Mouse (Mus musculus) lung, adult 2 months (tissue): ENCODE results near the gene Them7. TPM values are rescaled to one million over a fixed set of nuclear protein-coding genes. Genes with fewer than 3 reads are reported as not detected.

Experiments used
- DNase-seq: peaks from one replicate; pipeline ENCODE4 v3.0.0; 2022
- H3K4me1 ChIP-seq: fragments of 200-500 bp; 2 replicates; pipeline ENCODE4 v1.6.1; 2011; ENCODE audit warnings: low read length; ENCODE audit not compliant: control insufficient read depth, insufficient read depth
- H3K4me3 ChIP-seq: fragments of 200-500 bp; replicated peaks from 2 replicates; pipeline ENCODE3; 2011; ENCODE audit warnings: low read depth, mild to moderate bottlenecking, control low read depth, low read length; ENCODE audit errors: extremely low read depth
- CTCF ChIP-seq: fragments of 200-500 bp; IDR thresholded peaks from 2 replicates; pipeline ENCODE4 v1.5.1; 2011; ENCODE audit warnings: mild to moderate bottlenecking, low read length, control low read depth; ENCODE audit not compliant: insufficient read depth
- POLR2A ChIP-seq: fragments of 200-500 bp; IDR thresholded peaks from 2 replicates; pipeline ENCODE4 v1.6.1; 2011; ENCODE audit warnings: low read depth, mild to moderate bottlenecking, control low read depth, low read length, borderline replicate concordance; ENCODE audit errors: extremely low read depth
- WGBS: fragments of 180-500 bp; shearing (Covaris S2); methylation state at CpG from one replicate; pipeline ENCODE4 v1.1.7; 2018; 5-methylcytosine and 5-hydroxymethylcytosine counted together
- polyA plus RNA-seq: library from polyadenylated mRNA; depleted of rRNA; stranded (reverse); fragments of >200 nt; gene quantifications from 2 replicates; pipeline ENCODE4 v1.2.3, GENCODE M21; 2012

Them7 gene
- polyA plus RNA-seq, 1 experiment: not detected

- Histone ChIP-seq H3K4me3 (no peak overlapping the region), H3K4me1 (no peaks in the 10 kb centered on the region)
- DNase-seq: no peak
- no peak for TF ChIP-seq CTCF
- TF ChIP-seq POLR2A: no peak
- WGBS: 81% methylated on average over 17 of the region's 17 CpGs
These were observed 165.1 kb downstream of the Them7 start for GRCm38 (mm10) chr2:105389007-105389890.

- DNase-seq: no peak
- WGBS: 76% methylated on average over 6 of the region's 6 CpGs
- TF ChIP-seq CTCF: no peak
- TF ChIP-seq POLR2A: no peak
- Histone ChIP-seq H3K4me3 (no peak overlapping the region), H3K4me1 (no peaks in the 10 kb centered on the region)
These were observed 166.7 kb downstream of the Them7 start for GRCm38 (mm10) chr2:105390653-105391413.

- WGBS: 91% methylated on average over 4 of the region's 4 CpGs
- H3K4me3 ChIP-seq: no peak overlapping the region
- no peak for TF ChIP-seq POLR2A
- TF ChIP-seq CTCF: no peak
- H3K4me1 ChIP-seq: no peaks in the 10 kb centered on the region; the same call in 1 of the 2 replicates
- no peak for DNase-seq
These were observed 167.3 kb downstream of the Them7 start for GRCm38 (mm10) chr2:105391414-105391784.

GRCm38 (mm10) chr2:105392514-105392913 is 168.4 kb downstream of the Them7 start:
- 57% methylated on average over 2 of the region's 2 CpGs for WGBS
- TF ChIP-seq CTCF: no peak
- no peak for TF ChIP-seq POLR2A
- H3K4me3 ChIP-seq: no peak overlapping the region
- peaks cover 4% of the 10 kb centered on the region for H3K4me1 ChIP-seq
- DNase-seq: no peak

- no peak for DNase-seq
- 67% methylated on average over 4 of the region's 4 CpGs for WGBS
- no peak for TF ChIP-seq CTCF
- TF ChIP-seq POLR2A: no peak
- Histone ChIP-seq H3K4me1 (peaks cover 10% of the 10 kb centered on the region), H3K4me3 (no peak overlapping the region)
These were observed 170.3 kb downstream of the Them7 start for GRCm38 (mm10) chr2:105394375-105394774.

GRCm38 (mm10) chr2:105396066-105396465 is 171.9 kb downstream of the Them7 start:
- peaks cover 10% of the 10 kb centered on the region for H3K4me1 ChIP-seq
- 84% methylated on average over 9 of the region's 9 CpGs for WGBS
- H3K4me3 ChIP-seq: no peak overlapping the region
- TF ChIP-seq POLR2A: no peak
- TF ChIP-seq CTCF: no peak
- no peak for DNase-seq

- DNase-seq: no peak
- Histone ChIP-seq H3K4me3 (peak overlapping the region; percentile 3), H3K4me1 (peaks cover 10% of the 10 kb centered on the region)
- TF ChIP-seq POLR2A (no peak), CTCF (no peak)
- WGBS: 51% methylated on average over 5 of the region's 5 CpGs
These were observed 173.5 kb downstream of the Them7 start for GRCm38 (mm10) chr2:105397446-105398211.

GRCm38 (mm10) chr2:105398636-105399084 is 174.5 kb downstream of the Them7 start:
- Histone ChIP-seq H3K4me1 (peaks cover 10% of the 10 kb centered on the region), H3K4me3 (peak overlapping the region; percentile 73)
- DNase-seq: no peak
- under 1% methylated on average over 31 of the region's 31 CpGs for WGBS
- no peak for TF ChIP-seq POLR2A
- no peak for TF ChIP-seq CTCF

GRCm38 (mm10) chr2:105399085-105399891 is 175.2 kb downstream of the Them7 start, which contains the start of gene Rcn1:
Gene Rcn1 (minus strand): TSS chr2:105399319.
- Histone ChIP-seq H3K4me3 (peak within 1 kb of the TSS; percentile 73), H3K4me1 (peaks cover 10% of the 10 kb centered on the region)
- WGBS: under 1% methylated on average over 57 of the region's 57 CpGs
- no peak for TF ChIP-seq CTCF
- no peak for TF ChIP-seq POLR2A
- peak; percentile 64 for DNase-seq
